ENCODE assay signal across 11 mouse cellular contexts in genomic region chr11:95257930-95258329, GRCm38 (mm10). TPM values are rescaled to one million over a fixed set of nuclear protein-coding genes. Genes with fewer than 3 reads are reported as not detected.
DNase-seq lines count a peak whose midpoint lies in the region; ATAC-seq and TF ChIP-seq lines count a peak whose summit lies in the region.
"Had no signal": no experiment of that assay in that cellular context is flagged by ENCODE, and none has a peak within 500 bp of the region (broad histone marks: within the 10 kb centered on the region; RNA-seq: fewer than 3 reads in every experiment).

No protein-coding gene starts in this region.

- no peak overlapping the region; the same call in 1 of the 2 replicates for H3K4me3 ChIP-seq in intestine, embryonic 14.5 days (ENCODE audit: low read depth, low read length)
- H3K4me3 ChIP-seq in intestine, embryonic 16.5 days (ENCODE audit: low read length) = no peak overlapping the region
- peak overlapping the region; percentile 85; the same call in 1 of the 2 replicates for H3K4me3 ChIP-seq in E14TG2a.4 (replicated peaks; ENCODE audit: low read length)
- no peak overlapping the region for H3K4me3 ChIP-seq in limb, embryonic 15.5 days

- peak overlapping the region; percentile 90 for H3K4me2 ChIP-seq in intestine, embryonic 14.5 days (ENCODE audit: low read length)
- H3K4me2 ChIP-seq in intestine, embryonic 16.5 days (ENCODE audit: low read depth, low read length) = no peak overlapping the region
- peak overlapping the region; percentile 96 for H3K4me2 ChIP-seq in limb, embryonic 15.5 days

- H3K9me3 ChIP-seq in intestine, embryonic 14.5 days (ENCODE audit: control insufficient read depth, low read length) = no peaks in the 10 kb centered on the region
- no peaks in the 10 kb centered on the region for H3K9me3 ChIP-seq in intestine, embryonic 16.5 days (ENCODE audit: control insufficient read depth, low read length)
- H3K9me3 ChIP-seq in E14TG2a.4 (ENCODE audit: low read length) = no peaks in the 10 kb centered on the region
- H3K9me3 ChIP-seq in limb, embryonic 15.5 days = no peaks in the 10 kb centered on the region

- no peaks in the 10 kb centered on the region for H3K36me3 ChIP-seq in intestine, embryonic 14.5 days (ENCODE audit: control insufficient read depth, insufficient read depth, low read length)
- no peaks in the 10 kb centered on the region for H3K36me3 ChIP-seq in intestine, embryonic 16.5 days (ENCODE audit: control insufficient read depth, insufficient read depth, low read length)
- H3K36me3 ChIP-seq in E14TG2a.4 (ENCODE audit: insufficient read depth, low read length) = no peaks in the 10 kb centered on the region
- no peaks in the 10 kb centered on the region for H3K36me3 ChIP-seq in limb, embryonic 15.5 days

- no peak overlapping the region for H3K9ac ChIP-seq in intestine, embryonic 14.5 days (ENCODE audit: low read length)
- no peak overlapping the region for H3K9ac ChIP-seq in intestine, embryonic 16.5 days (ENCODE audit: low read depth, low read length)
- H3K9ac ChIP-seq in limb, embryonic 15.5 days = no peak overlapping the region

- no peak for TF ChIP-seq CTCF in E14TG2a.4 (conservative IDR thresholded peaks at IDR 0.05; ENCODE audit: low read length)

- WGBS in intestine, embryonic 14.5 days = 53% methylated on average over 4 of the region's 4 CpGs
- 59% methylated on average over 4 of the region's 4 CpGs for WGBS in intestine, embryonic 16.5 days
- WGBS in limb, embryonic 15.5 days = 58% methylated on average over 4 of the region's 4 CpGs

- no peaks in the 10 kb centered on the region; the same call in 1 of the 2 replicates for H3K4me1 ChIP-seq in intestine, embryonic 14.5 days (replicated peaks; ENCODE audit: control insufficient read depth, insufficient read depth, low read length)
- H3K4me1 ChIP-seq in intestine, embryonic 16.5 days (ENCODE audit: control insufficient read depth, insufficient read depth, low read length) = peaks cover 5% of the 10 kb centered on the region; the same call in 1 of the 2 replicates
- peaks cover 46% of the 10 kb centered on the region for H3K4me1 ChIP-seq in E14TG2a.4 (replicated peaks; ENCODE audit: low read depth, low read length)
- peaks cover 15% of the 10 kb centered on the region for H3K4me1 ChIP-seq in limb, embryonic 15.5 days

- H3K27ac ChIP-seq in intestine, embryonic 14.5 days (ENCODE audit: low read depth) = no peak overlapping the region
- no peak overlapping the region for H3K27ac ChIP-seq in intestine, embryonic 16.5 days (ENCODE audit: low read length)
- H3K27ac ChIP-seq in limb, embryonic 15.5 days = no peak overlapping the region

- no peaks in the 10 kb centered on the region for H3K27me3 ChIP-seq in intestine, embryonic 14.5 days (replicated peaks; ENCODE audit: control insufficient read depth, insufficient read depth, low read length)
- no peaks in the 10 kb centered on the region for H3K27me3 ChIP-seq in intestine, embryonic 16.5 days (replicated peaks; ENCODE audit: control insufficient read depth, insufficient read depth, low read length)
- H3K27me3 ChIP-seq in E14TG2a.4 (ENCODE audit: insufficient read depth, low read length) = peaks cover 51% of the 10 kb centered on the region
- no peaks in the 10 kb centered on the region for H3K27me3 ChIP-seq in limb, embryonic 15.5 days
- H3K27me3 ChIP-seq: Patski had no signal

- no peak for ATAC-seq in intestine, embryonic 14.5 days (replicated peaks; ENCODE audit: low FRiP score, low TSS enrichment, low read depth)
- ATAC-seq in intestine, embryonic 16.5 days = no peak
- no peak for ATAC-seq in limb, embryonic 15.5 days (ENCODE audit: insufficient number of reproducible peaks, low FRiP score, low TSS enrichment, low read depth)

- DNase-seq in intestine, embryonic 14.5 days (ENCODE audit: low spot score) = no peak
- peak; percentile 11 for DNase-seq in adipocyte (ENCODE audit: low spot score)
- DNase-seq in layer of hippocampus, postnatal 25 days (ENCODE audit: extremely low spot score in 1 of 2, low spot score in 1 of 2) = no peak
- no peak for DNase-seq in right cerebral cortex, postnatal 10 days (ENCODE audit: low spot score in 2 of 2)

RNA-seq across cellular contexts. Expression of gene Tac4, which starts 3.4 kb away (rescaled TPM):
- polyA plus RNA-seq in intestine, embryonic 14.5 days (2014; fragmentation: Nextera tagmentation; extraction: Ambion mirVana) = 0.14 TPM in 1 of 2 replicates, not detected in the other
- polyA plus RNA-seq in intestine, embryonic 16.5 days (2015; fragmentation: Nextera tagmentation; extraction: Ambion mirVana) = not detected in 2 replicates
- polyA plus RNA-seq in limb, embryonic 15.5 days (2015; fragmentation: Nextera tagmentation; extraction: Ambion mirVana) = 0.12 and 0.32 TPM in 2 replicates
- not detected for total RNA-seq in layer of hippocampus, postnatal 25 days (2021)
- total RNA-seq: heart, adult 18-20 months; left cerebral cortex, postnatal 25 days; megakaryocyte progenitor cell, adult 5-6 weeks had no signal
- polyA plus RNA-seq: Patski had no signal

RNA-seq across cellular contexts. Expression of gene Kat7, which starts 52.1 kb away (rescaled TPM):
- polyA plus RNA-seq in intestine, embryonic 14.5 days (2014; fragmentation: Nextera tagmentation; extraction: Ambion mirVana) = 68.7 and 76.8 TPM in 2 replicates
- 61.1 and 64.5 TPM in 2 replicates for polyA plus RNA-seq in intestine, embryonic 16.5 days (2015; fragmentation: Nextera tagmentation; extraction: Ambion mirVana)
- polyA plus RNA-seq in limb, embryonic 15.5 days (2015; fragmentation: Nextera tagmentation; extraction: Ambion mirVana) = 60.0 and 62.7 TPM in 2 replicates
- total RNA-seq in layer of hippocampus, postnatal 25 days (2021) = 10 to 100 TPM; 74.8 to 75.5 TPM
